Mouse (Mus musculus) ES-Bruce4 (cell line): ENCODE data around the gene Cyb5d1.

Source experiments
- EP300 ChIP-seq: IDR thresholded peaks from 2 replicates; pipeline ENCODE4 v1.6.1; 2011; ENCODE audit warnings: low read depth, low read length; ENCODE audit not compliant: insufficient read depth
- POLR2A ChIP-seq: IDR thresholded peaks from one replicate; pipeline ENCODE4 v1.8.1; 2011; ENCODE audit warnings: low read length; ENCODE audit not compliant: insufficient read depth

- TF ChIP-seq EP300 (no peak), POLR2A (no peak)
These were observed 8.5 kb upstream of the Cyb5d1 start for GRCm38 (mm10) chr11:69403691-69404594.
